Mouse (Mus musculus) B cell, adult 2 months (primary cell): ENCODE results near the gene Gm10762.

Experiments used
- DNase-seq, 2 experiments: peaks; one replicate each; pipeline ENCODE4 v3.0.0; 2022

Gene Gm10762

DNA sequence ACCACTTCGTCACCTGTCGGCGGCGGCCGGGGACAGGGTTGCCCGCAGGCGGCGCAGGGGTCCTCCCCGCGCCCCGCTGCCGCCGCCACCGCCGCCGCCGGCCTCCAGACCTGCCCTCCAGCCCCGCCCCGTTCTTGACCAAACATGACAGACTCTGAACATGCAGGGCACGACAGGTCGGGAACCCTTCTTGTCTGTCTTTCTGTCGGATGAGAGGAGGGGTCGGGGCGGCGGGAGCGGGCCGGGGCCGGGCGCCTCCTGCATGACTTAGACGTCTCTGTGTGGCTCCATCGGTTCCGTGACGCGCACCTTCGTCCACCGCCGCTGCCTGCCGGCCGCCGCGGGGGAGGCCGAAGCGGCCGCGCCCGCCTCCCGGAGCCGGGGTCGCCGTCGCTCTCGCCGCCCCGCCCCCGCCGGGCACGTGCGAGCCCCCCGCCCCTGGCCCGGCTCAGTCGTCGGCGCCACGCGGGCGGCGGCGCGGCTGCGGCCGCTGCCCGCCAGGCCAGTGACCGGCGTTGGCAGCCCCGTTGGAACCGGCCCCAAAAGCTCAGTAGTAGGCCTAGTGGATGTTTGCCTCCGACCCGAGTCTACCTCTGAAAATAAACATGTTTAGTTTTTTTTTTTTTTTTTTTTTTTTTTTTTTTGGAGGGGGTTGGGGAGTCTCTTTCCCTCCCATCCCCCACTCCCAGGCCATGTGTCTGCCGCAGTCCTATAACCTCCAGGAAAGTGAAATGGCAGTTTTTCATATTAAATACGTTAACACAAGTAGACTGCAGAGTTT, at the start of gene Gm10762:
Gm10762 (minus strand) TSS at position 65 of the 781 bp plus-strand sequence.
- DNase-seq = peak; percentile 79

DNA sequence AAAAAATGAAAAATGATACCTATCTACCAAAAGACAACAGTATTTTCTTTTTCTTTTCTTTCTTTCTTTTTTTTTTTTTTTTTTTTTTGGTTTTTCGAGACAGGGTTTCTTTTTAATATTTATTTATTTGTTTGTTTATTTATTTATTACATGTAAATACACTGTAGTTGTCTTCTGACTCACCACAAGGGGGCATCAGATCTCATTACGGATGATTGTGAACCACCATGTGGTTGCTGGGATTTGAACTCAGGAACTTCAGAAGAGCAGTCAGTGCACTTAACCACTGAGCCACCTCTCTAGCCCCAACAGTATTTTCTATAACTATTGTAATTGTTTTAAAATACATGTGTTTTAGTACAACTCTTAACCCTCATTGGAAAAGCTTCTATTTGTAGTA, 41.3 kb upstream of the Gm10762 start:
- DNase-seq = peak; percentile 37 to 46

DNA sequence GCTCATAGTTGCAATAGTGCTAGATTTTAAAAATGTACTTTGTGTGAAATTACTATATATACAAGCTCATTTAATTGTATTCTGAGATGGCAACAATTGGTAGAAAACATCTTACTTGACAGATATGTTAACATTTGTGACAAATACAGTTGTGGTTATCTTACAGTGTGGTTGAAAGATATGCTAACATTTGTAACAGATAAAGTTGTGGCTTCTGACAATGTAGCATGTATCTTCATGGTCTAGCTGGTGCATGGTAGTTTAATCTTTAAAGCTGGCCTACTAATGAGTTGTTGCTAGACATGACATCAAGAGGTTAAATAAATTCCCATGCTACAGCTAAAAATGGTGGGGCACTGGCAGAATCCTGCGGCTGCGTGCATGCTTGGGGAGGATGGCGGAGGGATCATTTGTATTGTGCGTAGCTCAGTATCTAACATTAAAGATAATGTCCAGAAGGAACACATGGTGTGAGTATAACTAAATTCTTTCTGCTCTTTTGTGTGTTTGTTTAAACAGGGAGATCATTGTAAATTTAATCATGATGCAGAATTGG, 38.7 kb upstream of the Gm10762 start:
- DNase-seq = no peak

DNA sequence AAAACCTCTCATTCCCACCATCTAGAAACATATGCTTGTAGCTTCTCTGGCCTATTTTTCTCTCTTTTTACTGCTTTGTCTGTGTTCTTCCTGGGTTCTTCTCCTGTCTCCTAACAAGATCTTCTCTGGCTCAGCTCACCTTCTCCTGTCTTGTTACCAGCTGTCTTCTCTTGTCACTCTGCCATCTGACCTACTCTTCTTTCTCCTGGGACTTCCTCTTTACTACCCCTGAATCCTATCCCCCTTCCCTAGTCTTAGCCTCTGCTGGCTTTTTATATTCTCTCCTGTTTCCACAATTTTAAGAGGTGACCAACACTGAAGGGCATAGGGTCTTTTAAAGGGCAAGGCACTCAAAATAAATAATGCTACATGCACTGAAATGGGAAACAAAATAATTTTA, 37.3 kb upstream of the Gm10762 start:
- no peak for DNase-seq

DNA sequence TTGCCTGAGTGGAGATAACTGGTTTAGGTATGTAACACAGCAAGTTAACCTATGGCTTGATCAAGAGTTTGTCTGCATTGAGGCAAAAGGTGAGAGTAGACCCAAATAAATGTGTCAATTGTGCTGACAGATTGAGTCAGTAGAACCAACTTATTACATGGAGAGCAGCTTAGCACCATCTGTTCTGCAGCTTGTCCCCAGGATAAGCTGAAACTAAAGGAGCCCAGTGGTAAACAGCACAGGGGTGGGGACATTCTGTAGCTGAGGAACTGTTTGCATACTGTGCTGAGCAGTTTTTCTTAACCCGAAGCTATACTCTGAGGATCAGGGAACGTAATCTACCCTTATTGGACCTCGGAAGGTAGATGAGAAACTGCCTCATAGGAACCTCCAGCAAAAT, 17.2 kb upstream of the Gm10762 start:
- DNase-seq = no peak

DNA sequence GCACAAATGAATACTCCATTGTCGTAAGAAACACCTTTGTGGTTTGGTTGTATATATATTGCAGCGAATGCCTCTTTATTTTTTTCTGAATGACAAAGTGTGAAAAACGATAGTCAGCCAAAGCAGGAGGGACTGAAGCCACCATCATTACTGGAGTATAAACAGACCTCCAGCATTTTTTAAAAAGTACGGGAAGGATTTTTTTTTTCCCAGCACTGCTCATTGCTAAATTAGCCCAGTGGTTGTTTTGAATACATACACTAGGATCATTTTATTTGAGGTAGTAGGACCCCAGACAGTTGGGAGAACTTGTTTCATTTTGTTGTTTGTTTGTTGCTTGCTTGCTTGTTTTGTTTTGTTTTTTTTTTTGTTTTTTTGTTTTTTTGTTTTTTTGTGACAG, 8.0 kb upstream of the Gm10762 start:
- no peak for DNase-seq

DNA sequence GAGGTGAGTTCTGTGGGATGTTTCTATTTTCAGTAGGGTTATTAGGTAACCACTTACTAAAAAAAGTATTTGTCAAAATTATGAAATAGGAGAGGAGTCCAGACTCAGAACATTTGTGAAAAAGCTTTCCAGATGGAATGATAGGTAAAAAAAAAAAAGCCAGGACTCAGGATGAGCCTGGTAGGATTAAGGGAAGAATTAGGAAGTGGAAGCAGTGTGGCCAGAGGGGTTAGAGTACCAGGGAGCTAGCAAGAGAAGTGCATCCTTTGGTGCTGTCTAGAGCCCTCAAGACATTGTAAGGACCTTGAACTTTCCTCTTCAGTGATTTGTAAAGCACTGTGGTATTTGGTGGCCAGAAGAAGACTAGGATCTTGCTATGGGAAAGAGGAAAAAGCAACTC, 4.8 kb upstream of the Gm10762 start:
- DNase-seq = no peak

DNA sequence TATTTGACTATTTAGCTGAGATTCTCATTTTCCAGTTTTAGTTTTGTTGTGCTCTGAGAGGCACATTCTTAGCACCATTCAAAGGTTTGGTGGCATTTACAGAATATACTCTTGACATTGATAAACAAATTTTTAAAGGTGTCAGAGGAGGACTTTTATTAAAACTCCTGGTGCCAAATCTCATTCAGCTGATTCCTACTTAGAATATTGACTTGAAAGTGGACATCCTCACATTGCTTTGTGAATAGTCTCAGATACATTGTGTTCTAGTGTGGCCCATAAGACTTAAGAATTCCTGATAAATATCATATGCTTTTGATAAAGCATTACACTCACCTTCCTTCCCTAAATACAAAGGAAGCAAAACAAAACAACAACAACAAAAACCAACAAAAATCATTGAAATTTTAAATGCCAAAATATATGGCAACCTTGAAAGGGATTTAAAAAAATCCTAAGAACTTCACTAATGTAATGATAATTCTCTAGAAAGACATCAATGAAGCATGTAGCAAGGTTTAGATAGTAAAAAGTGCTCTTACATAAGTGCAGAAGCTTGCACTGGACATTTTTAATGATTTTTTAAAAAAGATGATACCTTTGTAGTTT, 1.1 kb upstream of the Gm10762 start:
- DNase-seq = no peak

DNA sequence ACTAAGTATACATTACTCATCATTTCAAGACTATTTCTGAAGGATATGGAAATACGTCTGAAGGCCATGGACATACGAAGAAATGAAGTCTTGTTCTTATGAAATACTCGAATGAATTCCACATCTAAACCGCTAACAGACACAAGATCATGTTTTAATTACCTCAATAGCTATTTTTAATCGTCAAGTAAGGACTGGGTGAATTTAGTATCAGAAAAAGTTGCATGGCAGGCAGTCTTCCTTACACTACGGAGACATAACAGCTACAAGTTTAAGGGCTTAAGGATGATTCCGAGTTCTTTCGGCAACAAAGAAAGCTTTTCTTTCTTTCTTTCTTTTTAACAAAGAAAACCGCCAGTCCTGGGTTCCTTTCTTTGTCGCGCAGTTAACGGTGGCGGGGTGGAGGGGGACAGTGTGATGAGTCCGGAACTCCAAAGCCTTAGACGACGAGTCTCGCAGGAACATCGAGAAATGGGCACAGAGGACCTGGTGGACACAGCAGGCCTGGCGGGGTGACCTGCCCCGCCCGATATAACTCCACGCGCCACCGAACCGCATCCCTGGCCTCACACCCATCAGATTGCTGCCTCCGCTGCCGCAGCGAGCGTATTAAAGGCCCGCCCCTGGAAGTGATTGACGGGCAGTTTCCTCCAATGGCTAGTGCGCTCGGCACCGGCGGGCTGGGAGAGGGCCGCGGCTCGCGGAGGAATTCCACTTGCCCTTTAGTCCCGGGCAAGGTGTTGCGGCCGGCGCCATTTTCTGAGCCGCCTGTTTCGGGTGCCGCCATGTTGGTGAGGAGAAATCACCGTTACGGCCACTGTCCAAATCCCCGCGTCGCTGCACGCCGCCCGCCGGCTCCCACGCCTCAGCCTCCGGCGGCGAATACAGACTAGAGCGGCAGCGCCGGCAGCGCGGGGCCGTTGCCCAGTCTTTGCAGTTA, 614 bp downstream of the Gm10762 start, which contains the start of gene Zc3h6:
Zc3h6 (plus strand) TSS at position 762 of the 940 bp plus-strand sequence.
- DNase-seq = peak; percentile 98

DNA sequence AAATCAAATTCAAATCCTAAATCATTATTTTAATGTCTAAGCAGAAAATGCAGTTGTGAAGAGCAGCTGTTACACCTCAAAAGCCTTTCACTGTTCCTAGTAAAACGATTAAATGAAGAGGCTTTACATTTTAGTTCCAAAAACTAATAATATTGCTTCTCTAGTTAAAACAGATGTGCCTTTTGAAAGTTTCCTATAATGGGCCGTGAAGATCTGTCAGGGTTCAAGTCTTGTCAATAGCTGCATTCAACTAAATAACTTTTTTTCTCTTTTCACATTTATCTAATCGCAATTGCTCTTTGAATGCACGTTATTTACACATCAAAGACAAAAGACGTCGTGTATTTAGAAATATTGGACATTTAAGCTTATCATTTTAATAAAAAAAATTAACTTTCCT, 1.3 kb downstream of the Gm10762 start:
- no peak for DNase-seq

DNA sequence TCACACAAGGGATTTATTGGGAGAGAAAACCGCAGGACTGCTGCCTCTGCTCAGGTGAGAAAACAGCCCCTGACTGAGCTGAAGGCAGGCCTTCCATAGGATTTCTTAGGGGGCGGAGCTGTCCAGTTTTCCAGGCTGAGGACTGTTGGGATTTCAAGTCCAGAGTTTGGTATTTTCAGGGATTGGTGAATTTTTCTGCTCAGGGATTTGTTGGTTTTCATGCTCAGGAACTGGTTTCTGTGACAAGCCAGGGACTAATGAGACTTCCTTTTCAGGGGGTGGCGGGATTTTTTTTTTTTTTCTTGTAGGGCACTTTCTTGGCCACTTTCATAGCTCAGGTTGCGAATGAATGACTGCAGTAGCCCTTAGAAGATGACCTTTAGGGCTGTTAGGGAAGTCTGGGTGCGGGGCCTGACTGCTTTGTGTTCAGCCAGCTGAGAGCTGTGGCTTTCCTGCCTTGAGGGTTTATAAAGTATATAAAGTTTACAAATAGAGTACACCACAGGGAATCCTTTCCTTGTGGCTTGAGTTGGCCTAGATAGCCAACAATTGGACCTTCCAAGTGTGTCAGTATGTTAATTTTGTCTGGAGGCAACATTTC, 1.9 kb downstream of the Gm10762 start:
- DNase-seq = no peak

DNA sequence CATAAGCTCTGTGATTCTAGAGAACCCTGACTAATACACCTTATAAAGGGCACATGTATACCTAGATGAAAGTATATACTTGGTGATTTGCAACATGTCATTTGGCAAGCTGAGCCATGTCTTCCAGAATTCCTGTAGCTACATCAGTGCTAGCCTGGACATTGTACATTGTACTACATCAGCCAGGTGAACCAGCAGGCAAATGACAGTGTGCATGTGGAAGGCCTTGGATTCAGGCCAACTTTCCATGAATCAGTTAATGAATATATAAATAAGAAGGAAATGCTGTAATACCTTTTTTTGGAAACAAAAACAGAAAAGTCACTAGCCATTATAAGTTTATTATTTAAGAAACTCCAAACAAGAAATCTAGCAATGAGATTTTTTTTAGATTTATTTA, 13.3 kb downstream of the Gm10762 start:
- no peak for DNase-seq

DNA sequence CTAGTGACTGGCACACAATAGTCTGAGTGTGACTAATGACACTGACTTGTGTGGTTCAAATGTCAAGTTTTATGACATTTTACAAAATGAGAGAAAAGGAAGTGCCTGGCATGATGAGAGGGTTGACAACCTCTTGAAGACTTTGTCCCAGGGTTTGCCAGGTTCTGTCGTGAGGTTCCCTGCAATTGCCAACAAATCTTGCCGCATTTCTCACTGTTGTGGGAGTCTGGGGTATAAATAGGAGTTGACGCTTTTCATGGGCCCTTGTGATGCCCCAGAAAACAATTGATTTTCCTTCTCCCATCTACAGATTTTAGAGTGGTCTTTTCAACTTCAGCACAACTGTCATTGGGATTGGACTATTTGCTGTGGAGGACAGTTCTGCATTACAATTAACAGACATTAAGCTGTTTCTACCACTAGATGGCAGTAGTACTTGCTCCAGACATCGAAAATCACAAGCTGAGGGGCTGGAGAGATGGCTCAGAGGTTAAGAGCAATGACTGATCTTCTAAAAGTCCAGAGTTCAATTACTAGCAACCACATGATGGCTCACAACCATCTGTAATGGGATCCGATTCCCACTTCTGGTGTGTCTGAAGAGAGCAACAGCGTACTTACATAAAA, 19.4 kb downstream of the Gm10762 start:
- DNase-seq = peak; percentile 44 to 54

DNA sequence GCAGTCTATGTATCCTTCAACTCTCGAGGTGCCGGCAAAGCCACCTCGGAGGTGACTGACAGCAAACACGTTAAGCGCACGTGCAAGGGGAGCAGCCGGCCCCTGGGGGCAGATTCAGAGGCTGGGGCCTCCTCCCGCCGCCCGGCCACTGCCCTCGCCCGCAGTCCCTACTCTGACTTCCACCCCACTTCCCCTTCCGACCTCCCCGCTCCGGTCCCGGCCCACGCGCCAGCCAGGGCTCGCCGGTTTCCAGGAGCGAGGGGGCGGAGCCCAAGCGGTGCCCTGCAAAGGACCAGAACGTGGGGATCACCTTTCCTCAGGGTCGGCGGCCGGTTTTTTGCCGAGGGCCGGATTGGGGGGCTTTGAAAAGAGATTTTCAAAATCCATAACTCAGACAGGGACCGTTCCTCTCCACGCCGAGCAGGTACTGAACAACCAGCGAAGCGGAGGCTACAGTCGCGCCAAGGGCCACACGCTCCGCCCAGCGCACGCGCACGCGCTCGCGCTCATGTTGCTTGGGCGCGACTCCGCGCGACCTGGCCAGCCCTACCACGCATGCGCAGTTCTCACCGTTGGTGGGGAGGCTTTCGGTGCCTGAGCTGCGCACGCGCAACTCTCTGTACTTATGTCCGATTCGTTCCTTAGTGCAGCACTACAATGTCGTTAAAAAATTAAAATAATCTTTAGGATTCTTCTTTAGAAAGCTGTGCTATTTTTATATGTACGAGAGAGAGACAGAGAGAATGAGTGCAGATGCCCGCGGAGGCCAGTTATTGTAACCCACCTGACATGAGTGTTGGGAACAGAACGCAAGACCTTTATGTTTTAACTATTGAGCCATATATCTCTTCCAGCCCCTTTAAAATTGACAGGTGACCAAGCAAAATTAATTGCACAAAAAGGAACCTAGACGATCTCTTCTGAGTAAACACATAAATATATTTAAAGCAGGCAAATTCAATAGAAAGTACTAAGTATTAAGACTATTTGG, 23.7 kb downstream of the Gm10762 start, which contains the start of gene Zc3h8:
Zc3h8 (minus strand) TSS at position 540 of the 991 bp plus-strand sequence.
- DNase-seq = peak; percentile 96 to 97

DNA sequence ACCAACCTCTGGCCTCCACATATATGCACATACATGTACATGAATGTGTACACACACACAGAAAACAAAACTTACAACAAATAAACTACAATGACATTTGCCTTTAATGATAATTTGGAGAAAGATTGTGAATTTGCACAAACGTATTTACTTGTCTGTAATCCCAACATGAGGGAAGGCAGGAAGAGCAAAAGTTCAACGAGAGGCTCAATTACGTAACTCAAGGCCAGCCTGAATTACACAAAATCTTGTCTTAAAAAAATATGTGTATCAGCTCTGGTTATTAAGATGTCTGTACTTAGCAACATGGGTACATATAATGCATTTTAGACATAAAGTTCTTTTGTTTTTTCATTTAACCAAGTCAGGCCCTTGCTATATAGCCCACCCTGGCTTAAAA, 31.3 kb downstream of the Gm10762 start:
- no peak for DNase-seq

DNA sequence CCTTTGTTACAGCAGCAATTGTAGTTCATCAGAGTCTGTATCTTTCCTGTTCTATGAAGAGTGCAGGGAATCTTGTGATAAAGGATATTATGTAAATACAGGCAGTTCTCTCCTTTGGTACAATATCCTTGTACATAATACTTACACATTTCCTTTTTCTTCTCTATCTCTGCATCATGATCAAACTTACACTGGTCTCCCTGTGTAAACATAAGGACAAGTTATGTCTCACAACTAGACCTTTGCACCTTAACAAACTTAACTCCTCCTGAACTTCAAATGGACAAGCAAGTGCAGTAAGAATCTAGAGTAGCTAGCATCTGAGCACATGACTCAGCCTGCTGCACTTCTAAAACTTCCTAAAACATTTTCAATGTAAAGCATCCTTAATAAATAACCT, 36.8 kb downstream of the Gm10762 start:
- DNase-seq = no peak

DNA sequence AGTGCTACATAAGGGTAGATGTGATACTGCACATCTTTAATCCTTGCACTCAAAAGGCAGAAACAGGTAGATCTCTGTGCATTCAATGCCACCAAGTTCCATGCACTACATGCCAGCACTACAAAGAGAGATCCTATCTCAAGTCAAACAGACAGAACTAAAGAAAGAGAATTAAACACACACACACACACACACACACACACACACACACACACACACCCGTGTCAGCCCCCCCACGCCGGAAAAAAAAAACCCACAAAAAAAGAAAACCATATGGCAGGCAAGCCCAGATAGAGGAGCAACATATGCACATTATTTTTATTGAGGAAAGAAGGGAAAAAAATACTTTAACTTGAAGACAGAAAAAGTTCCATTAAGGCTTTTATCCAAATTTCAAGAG, 39.1 kb downstream of the Gm10762 start:
- DNase-seq = no peak

DNA sequence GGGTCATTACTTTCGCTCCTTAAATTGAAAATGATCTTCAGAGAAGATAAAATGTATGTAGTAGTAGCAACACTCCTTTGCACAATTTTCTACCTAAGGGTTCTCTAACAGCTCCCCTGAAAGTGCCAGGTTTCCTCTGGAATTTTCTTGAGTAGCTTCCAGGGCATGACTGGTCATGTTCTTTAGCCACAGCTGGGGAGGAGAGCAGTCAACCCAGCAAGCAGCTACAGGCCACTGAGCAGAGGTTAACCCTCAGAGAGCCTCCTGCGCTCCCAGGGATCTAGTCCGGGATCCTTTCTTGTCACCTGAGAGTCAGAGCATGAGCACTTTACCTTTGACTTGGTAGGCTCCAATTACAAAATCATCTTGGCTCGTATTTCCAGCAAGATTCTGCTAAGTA, 42.7 kb downstream of the Gm10762 start:
- DNase-seq = no peak
